Mouse (Mus musculus): ENCODE results near the gene Hoxb5. TPM values are rescaled to one million over a fixed set of nuclear protein-coding genes. Genes with fewer than 3 reads are reported as not detected.

Gene Hoxb5
- polyA plus RNA-seq, 1 experiment from 2014 or later, result 2.4 TPM

- H3K4me3 ChIP-seq (ENCODE audit: low read depth, low read length), result no peak overlapping the region
Observed at GRCm38 (mm10) chr11:96269869-96270268, 33.3 kb upstream of the Hoxb5 start.

GRCm38 (mm10) chr11:96270996-96271540, 32.1 kb upstream of the Hoxb5 start, which contains the start of gene Hoxb9:
Gene Hoxb9 (plus strand): TSS chr11:96271457.
- Histone ChIP-seq H3K27me3 (ENCODE audit: control insufficient read depth, insufficient read depth, low read length) (peaks cover 97% of the 10 kb centered on the region), H3K9me3 (replicated peaks; ENCODE audit: control insufficient read depth, low read length) (no peaks in the 10 kb centered on the region), H3K4me1 (ENCODE audit: control insufficient read depth, insufficient read depth, low read length) (peaks cover 5% of the 10 kb centered on the region), H3K36me3 (ENCODE audit: control insufficient read depth, insufficient read depth, low read length) (no peaks in the 10 kb centered on the region), H3K27ac (ENCODE audit: low read depth, low read length) (no peak within 1 kb of the TSS), H3K4me3 (ENCODE audit: low read depth, low read length) (peak within 1 kb of the TSS; percentile 30), H3K9ac (ENCODE audit: low read depth, low read length) (no peak within 1 kb of the TSS), H3K4me2 (peak within 1 kb of the TSS; percentile 41)
- no peak for ATAC-seq (replicated peaks; ENCODE audit: insufficient number of reproducible peaks, low FRiP score, low TSS enrichment)
- under 1% methylated on average over 40 of the region's 40 CpGs for WGBS (ENCODE audit: insufficient replicate concordance)

More at GRCm38 (mm10) chr11:96269869-96270268, 33.3 kb upstream of the Hoxb5 start:
- Histone ChIP-seq H3K36me3 (ENCODE audit: control insufficient read depth, insufficient read depth, low read length) (no peaks in the 10 kb centered on the region), H3K27ac (ENCODE audit: low read depth, low read length) (no peak overlapping the region), H3K4me1 (ENCODE audit: control insufficient read depth, insufficient read depth, low read length) (peaks cover 5% of the 10 kb centered on the region), H3K9me3 (replicated peaks; ENCODE audit: control insufficient read depth, low read length) (no peaks in the 10 kb centered on the region), H3K9ac (ENCODE audit: low read depth, low read length) (no peak overlapping the region), H3K27me3 (ENCODE audit: control insufficient read depth, insufficient read depth, low read length) (peaks cover 97% of the 10 kb centered on the region), H3K4me2 (no peak overlapping the region)
- no peak for ATAC-seq (replicated peaks; ENCODE audit: insufficient number of reproducible peaks, low FRiP score, low TSS enrichment)
- under 1% methylated on average over 19 of the region's 19 CpGs for WGBS (ENCODE audit: insufficient replicate concordance)

- Histone ChIP-seq H3K36me3 (ENCODE audit: control insufficient read depth, insufficient read depth, low read length) (no peaks in the 10 kb centered on the region), H3K4me2 (peak overlapping the region; percentile 41), H3K27me3 (ENCODE audit: control insufficient read depth, insufficient read depth, low read length) (peaks cover 97% of the 10 kb centered on the region), H3K27ac (ENCODE audit: low read depth, low read length) (no peak overlapping the region), H3K9me3 (replicated peaks; ENCODE audit: control insufficient read depth, low read length) (no peaks in the 10 kb centered on the region), H3K9ac (ENCODE audit: low read depth, low read length) (no peak overlapping the region), H3K4me1 (ENCODE audit: control insufficient read depth, insufficient read depth, low read length) (peaks cover 5% of the 10 kb centered on the region), H3K4me3 (ENCODE audit: low read depth, low read length) (peak overlapping the region; percentile 30)
- WGBS (ENCODE audit: insufficient replicate concordance), result under 1% methylated on average over 52 of the region's 52 CpGs
- ATAC-seq (replicated peaks; ENCODE audit: insufficient number of reproducible peaks, low FRiP score, low TSS enrichment), result no peak
Observed at GRCm38 (mm10) chr11:96271541-96272011, 31.6 kb upstream of the Hoxb5 start.

- Histone ChIP-seq H3K4me3 (ENCODE audit: low read depth, low read length) (peak overlapping the region; percentile 30), H3K9ac (ENCODE audit: low read depth, low read length) (no peak overlapping the region), H3K27ac (ENCODE audit: low read depth, low read length) (no peak overlapping the region), H3K9me3 (replicated peaks; ENCODE audit: control insufficient read depth, low read length) (no peaks in the 10 kb centered on the region), H3K4me2 (peak overlapping the region; percentile 40), H3K36me3 (ENCODE audit: control insufficient read depth, insufficient read depth, low read length) (no peaks in the 10 kb centered on the region), H3K4me1 (ENCODE audit: control insufficient read depth, insufficient read depth, low read length) (peaks cover 5% of the 10 kb centered on the region), H3K27me3 (ENCODE audit: control insufficient read depth, insufficient read depth, low read length) (peaks cover 97% of the 10 kb centered on the region)
- no peak for ATAC-seq (replicated peaks; ENCODE audit: insufficient number of reproducible peaks, low FRiP score, low TSS enrichment)
- WGBS (ENCODE audit: insufficient replicate concordance), result under 1% methylated on average over 57 of the region's 58 CpGs
Observed at GRCm38 (mm10) chr11:96272024-96272921, 30.9 kb upstream of the Hoxb5 start.

GRCm38 (mm10) chr11:96274428-96274827, 28.7 kb upstream of the Hoxb5 start:
- 5% methylated on average over 10 of the region's 10 CpGs for WGBS (ENCODE audit: insufficient replicate concordance)
- Histone ChIP-seq H3K4me1 (ENCODE audit: control insufficient read depth, insufficient read depth, low read length) (peaks cover 5% of the 10 kb centered on the region), H3K9me3 (replicated peaks; ENCODE audit: control insufficient read depth, low read length) (no peaks in the 10 kb centered on the region), H3K36me3 (ENCODE audit: control insufficient read depth, insufficient read depth, low read length) (no peaks in the 10 kb centered on the region), H3K4me3 (ENCODE audit: low read depth, low read length) (no peak overlapping the region), H3K9ac (ENCODE audit: low read depth, low read length) (no peak overlapping the region), H3K27ac (ENCODE audit: low read depth, low read length) (no peak overlapping the region), H3K27me3 (ENCODE audit: control insufficient read depth, insufficient read depth, low read length) (peaks cover 98% of the 10 kb centered on the region), H3K4me2 (no peak overlapping the region)
- ATAC-seq (replicated peaks; ENCODE audit: insufficient number of reproducible peaks, low FRiP score, low TSS enrichment), result no peak

- Histone ChIP-seq H3K27ac (ENCODE audit: low read depth, low read length) (no peak overlapping the region), H3K4me2 (no peak overlapping the region), H3K27me3 (ENCODE audit: control insufficient read depth, insufficient read depth, low read length) (peaks cover 98% of the 10 kb centered on the region), H3K4me3 (ENCODE audit: low read depth, low read length) (no peak overlapping the region), H3K4me1 (ENCODE audit: control insufficient read depth, insufficient read depth, low read length) (peaks cover 5% of the 10 kb centered on the region), H3K36me3 (ENCODE audit: control insufficient read depth, insufficient read depth, low read length) (no peaks in the 10 kb centered on the region), H3K9me3 (replicated peaks; ENCODE audit: control insufficient read depth, low read length) (no peaks in the 10 kb centered on the region), H3K9ac (ENCODE audit: low read depth, low read length) (no peak overlapping the region)
- 15% methylated on average over 4 of the region's 4 CpGs for WGBS (ENCODE audit: insufficient replicate concordance)
- no peak for ATAC-seq (replicated peaks; ENCODE audit: insufficient number of reproducible peaks, low FRiP score, low TSS enrichment)
Observed at GRCm38 (mm10) chr11:96275896-96276295, 27.2 kb upstream of the Hoxb5 start.

- Histone ChIP-seq H3K9me3 (replicated peaks; ENCODE audit: control insufficient read depth, low read length) (no peaks in the 10 kb centered on the region), H3K27ac (ENCODE audit: low read depth, low read length) (no peak overlapping the region), H3K9ac (ENCODE audit: low read depth, low read length) (no peak overlapping the region), H3K27me3 (ENCODE audit: control insufficient read depth, insufficient read depth, low read length) (peaks cover 97% of the 10 kb centered on the region), H3K4me3 (ENCODE audit: low read depth, low read length) (no peak overlapping the region), H3K4me1 (ENCODE audit: control insufficient read depth, insufficient read depth, low read length) (no peaks in the 10 kb centered on the region), H3K36me3 (ENCODE audit: control insufficient read depth, insufficient read depth, low read length) (no peaks in the 10 kb centered on the region), H3K4me2 (no peak overlapping the region)
- WGBS (ENCODE audit: insufficient replicate concordance), result 1% methylated on average over 35 of the region's 35 CpGs
- no peak for ATAC-seq (replicated peaks; ENCODE audit: insufficient number of reproducible peaks, low FRiP score, low TSS enrichment)
Observed at GRCm38 (mm10) chr11:96277151-96278044, 25.7 kb upstream of the Hoxb5 start.

GRCm38 (mm10) chr11:96278324-96278723, 24.8 kb upstream of the Hoxb5 start:
- 18% methylated on average over 14 of the region's 14 CpGs for WGBS (ENCODE audit: insufficient replicate concordance)
- H3K4me3 ChIP-seq (ENCODE audit: low read depth, low read length), result no peak overlapping the region
- H3K9ac ChIP-seq (ENCODE audit: low read depth, low read length), result no peak overlapping the region
- H3K36me3 ChIP-seq (ENCODE audit: control insufficient read depth, insufficient read depth, low read length), result no peaks in the 10 kb centered on the region
- H3K4me2 ChIP-seq, result no peak overlapping the region
- ATAC-seq (replicated peaks; ENCODE audit: insufficient number of reproducible peaks, low FRiP score, low TSS enrichment), result no peak
- no peaks in the 10 kb centered on the region for H3K9me3 ChIP-seq (replicated peaks; ENCODE audit: control insufficient read depth, low read length)
- peaks cover 4% of the 10 kb centered on the region; the same call in 1 of the 2 replicates for H3K4me1 ChIP-seq (ENCODE audit: control insufficient read depth, insufficient read depth, low read length)
- peaks cover 97% of the 10 kb centered on the region for H3K27me3 ChIP-seq (ENCODE audit: control insufficient read depth, insufficient read depth, low read length)
- H3K27ac ChIP-seq (ENCODE audit: low read depth, low read length), result no peak overlapping the region
